Mouse (Mus musculus): ENCODE results near the gene Spata33. TPM values are rescaled to one million over a fixed set of nuclear protein-coding genes. Genes with fewer than 3 reads are reported as not detected.

The Spata33 gene
- total RNA-seq, 1 experiment: 1.2 TPM

DNA sequence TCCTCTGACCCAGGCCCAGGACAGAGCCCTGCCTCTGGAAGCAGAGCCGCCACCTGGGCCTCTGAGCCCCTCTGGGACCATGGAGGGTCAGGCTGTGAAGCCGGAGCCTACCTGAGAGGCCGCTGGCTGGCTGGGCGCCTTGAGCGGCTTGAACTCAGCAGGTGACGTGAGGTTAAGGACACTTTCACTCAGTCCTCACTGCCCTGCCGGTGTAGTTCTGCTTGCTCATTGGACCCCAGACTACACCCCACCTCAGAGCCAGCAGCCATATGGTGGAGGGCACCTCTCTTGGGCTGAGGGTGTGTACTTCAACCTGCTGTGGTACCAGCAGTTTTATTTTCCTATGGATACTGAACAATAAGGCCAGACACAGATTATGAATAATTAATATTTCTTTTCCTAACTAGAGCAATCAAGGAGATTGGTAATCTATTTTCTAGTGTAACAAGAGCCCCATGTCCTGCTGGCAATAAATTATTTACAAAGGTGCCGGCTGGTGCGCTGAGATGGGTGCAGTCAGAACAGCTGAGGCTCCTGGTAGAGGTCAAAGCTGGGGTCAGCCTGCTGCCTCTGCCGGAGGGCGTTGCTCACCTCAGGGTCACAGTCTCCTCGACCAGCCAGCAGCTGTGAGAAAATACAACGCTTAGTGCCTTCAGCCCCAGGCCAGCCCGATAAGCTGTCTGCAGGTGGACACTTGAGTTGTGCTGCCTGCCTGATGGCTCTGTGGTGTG, 55.5 kb downstream of the Spata33 start:
- Histone ChIP-seq H3K4me1 (ENCODE audit: control insufficient read depth in 2 of 2, insufficient read depth in 2 of 2, low read length in 2 of 2, poor library complexity in 1 of 2) (peaks cover 0 to 4% of the 10 kb centered on the region in 2 experiments; a peak in 1 of 4 replicates), H3K9ac (ENCODE audit: insufficient read depth, low read depth, low read length, poor library complexity, severe bottlenecking) (no peak overlapping the region), H3K27ac (ENCODE audit: insufficient read depth, low read depth, low read length, poor library complexity, severe bottlenecking) (no peak overlapping the region), H3K4me3 (ENCODE audit: insufficient read depth in 1 of 2, low read depth in 1 of 2, low read length in 2 of 2, poor library complexity in 1 of 2, severe bottlenecking in 1 of 2) (no peak overlapping the region), H3K9me3 (ENCODE audit: control insufficient read depth, insufficient read depth, low read depth, low read length) (no peaks in the 10 kb centered on the region), H3K36me3 (ENCODE audit: control insufficient read depth, insufficient read depth, low read length, poor library complexity, severe bottlenecking) (peaks cover 33% of the 10 kb centered on the region)
- no peak for TF ChIP-seq MAFK (IDR thresholded peaks at IDR 0.05; ENCODE audit: insufficient read depth, low read depth, low read length)
- TF ChIP-seq HCFC1 (IDR thresholded peaks at IDR 0.05; ENCODE audit: borderline replicate concordance, insufficient read depth, low read length): no peak
- TF ChIP-seq CHD2 (IDR thresholded peaks at IDR 0.05; ENCODE audit: low read depth, low read length): no peak
- no peak for TF ChIP-seq ZC3H11A (IDR thresholded peaks at IDR 0.05; ENCODE audit: borderline replicate concordance, low read depth, low read length)
- TF ChIP-seq ZNF384 (IDR thresholded peaks at IDR 0.05; ENCODE audit: low read depth, low read length): no peak
- in situ Hi-C loops (cut with MboI; ENCODE audit: low sequenced_read_pairs in 2 of 2, unreplicated experiment in 2 of 2): no loop called here
- no peak for DNase-seq (ENCODE audit: low read depth, low spot score)

DNA sequence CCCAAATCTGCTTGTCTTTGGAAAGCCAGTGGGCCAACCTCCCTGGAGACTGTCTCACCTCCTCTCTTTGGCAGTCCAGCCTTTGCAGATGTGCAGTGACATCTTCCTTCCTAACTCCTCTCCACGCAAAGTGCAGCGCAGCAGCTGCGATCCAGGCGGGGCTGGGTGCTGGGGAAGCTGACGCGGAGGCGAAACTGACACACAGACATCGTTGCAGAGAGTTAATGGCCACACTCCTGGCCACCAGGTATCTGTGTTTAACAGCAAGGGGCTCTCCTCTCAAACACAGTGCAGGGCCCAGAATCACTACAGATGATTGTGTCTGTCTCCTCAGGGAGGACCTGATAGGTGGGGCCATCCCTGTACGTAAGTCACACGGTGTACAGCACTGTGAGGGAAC, 58.5 kb downstream of the Spata33 start:
- Histone ChIP-seq H3K27ac (ENCODE audit: insufficient read depth, low read depth, low read length, poor library complexity, severe bottlenecking) (no peak overlapping the region), H3K4me1 (ENCODE audit: control insufficient read depth in 2 of 2, insufficient read depth in 2 of 2, low read length in 2 of 2, poor library complexity in 1 of 2) (peaks cover 0 to 4% of the 10 kb centered on the region in 2 experiments; a peak in 1 of 4 replicates), H3K36me3 (ENCODE audit: control insufficient read depth, insufficient read depth, low read length, poor library complexity, severe bottlenecking) (peaks cover 37% of the 10 kb centered on the region), H3K9me3 (ENCODE audit: control insufficient read depth, insufficient read depth, low read depth, low read length) (no peaks in the 10 kb centered on the region), H3K4me3 (ENCODE audit: insufficient read depth in 1 of 2, low read depth in 1 of 2, low read length in 2 of 2, poor library complexity in 1 of 2, severe bottlenecking in 1 of 2) (no peak overlapping the region), H3K9ac (ENCODE audit: insufficient read depth, low read depth, low read length, poor library complexity, severe bottlenecking) (no peak overlapping the region)
- in situ Hi-C loops (cut with MboI; ENCODE audit: low sequenced_read_pairs in 2 of 2, unreplicated experiment in 2 of 2): no loop called here
- no peak for DNase-seq (ENCODE audit: low read depth, low spot score)
- no peak for TF ChIP-seq CHD2 (IDR thresholded peaks at IDR 0.05; ENCODE audit: low read depth, low read length)
- TF ChIP-seq ZNF384 (IDR thresholded peaks at IDR 0.05; ENCODE audit: low read depth, low read length): no peak
- TF ChIP-seq ZC3H11A (IDR thresholded peaks at IDR 0.05; ENCODE audit: borderline replicate concordance, low read depth, low read length): no peak
- TF ChIP-seq MAFK (IDR thresholded peaks at IDR 0.05; ENCODE audit: insufficient read depth, low read depth, low read length): no peak
- TF ChIP-seq HCFC1 (IDR thresholded peaks at IDR 0.05; ENCODE audit: borderline replicate concordance, insufficient read depth, low read length): no peak

Other genes with a start within 250 kb of the Spata33 start
- 155 and 194 TPM in 2 replicates for gene Ankrd11, start 170.6 kb upstream of the Spata33 start, total RNA-seq (2012; rRNA removed)
- gene Spg7, start 149.9 kb upstream of the Spata33 start, total RNA-seq (2012; rRNA removed): 106 and 160 TPM in 2 replicates
- gene Rpl13, start 110.5 kb upstream of the Spata33 start, total RNA-seq (2012; rRNA removed): 2,643 and 2,912 TPM in 2 replicates
- 1.8 and 4.9 TPM in 2 replicates for gene Cpne7, start 95.5 kb upstream of the Spata33 start, total RNA-seq (2012; rRNA removed)
- gene Sult5a1, start 54.5 kb upstream of the Spata33 start, total RNA-seq (2012; rRNA removed): 3.1 and 3.3 TPM in 2 replicates
- not detected in 2 replicates for gene Dpep1, start 26.6 kb upstream of the Spata33 start, total RNA-seq (2012; rRNA removed)
- 68.8 and 86.0 TPM in 2 replicates for gene Chmp1a, start 69 bp upstream of the Spata33 start, total RNA-seq (2012; rRNA removed)
- 42.7 and 58.9 TPM in 2 replicates for gene Cdk10, start 12.0 kb downstream of the Spata33 start, total RNA-seq (2012; rRNA removed)
- gene Spata2l, start 23.4 kb downstream of the Spata33 start, total RNA-seq (2012; rRNA removed): 1.2 and 1.7 TPM in 2 replicates
- 14.8 and 19.1 TPM in 2 replicates for gene Zfp276, start 41.4 kb downstream of the Spata33 start, total RNA-seq (2012; rRNA removed)
- gene Vps9d1, start 41.5 kb downstream of the Spata33 start, total RNA-seq (2012; rRNA removed): 10.8 and 15.4 TPM in 2 replicates
- gene Fanca, start 105.7 kb downstream of the Spata33 start, total RNA-seq (2012; rRNA removed): 31.7 and 52.6 TPM in 2 replicates
- gene Spire2, start 119.9 kb downstream of the Spata33 start, total RNA-seq (2012; rRNA removed): 8.8 and 13.6 TPM in 2 replicates
- 87.2 and 114 TPM in 2 replicates for gene Tcf25, start 160.9 kb downstream of the Spata33 start, total RNA-seq (2012; rRNA removed)
- 0.27 and 0.42 TPM in 2 replicates for gene Mc1r, start 194.3 kb downstream of the Spata33 start, total RNA-seq (2012; rRNA removed)
- gene Tubb3, start 198.6 kb downstream of the Spata33 start, total RNA-seq (2012; rRNA removed): 69.1 and 117 TPM in 2 replicates
- gene Def8, start 210.7 kb downstream of the Spata33 start, total RNA-seq (2012; rRNA removed): 34.3 and 42.5 TPM in 2 replicates

All from ES-E14 (cell line).